7 mouse cellular contexts compared by ENCODE assay signal in the genomic region with DNA sequence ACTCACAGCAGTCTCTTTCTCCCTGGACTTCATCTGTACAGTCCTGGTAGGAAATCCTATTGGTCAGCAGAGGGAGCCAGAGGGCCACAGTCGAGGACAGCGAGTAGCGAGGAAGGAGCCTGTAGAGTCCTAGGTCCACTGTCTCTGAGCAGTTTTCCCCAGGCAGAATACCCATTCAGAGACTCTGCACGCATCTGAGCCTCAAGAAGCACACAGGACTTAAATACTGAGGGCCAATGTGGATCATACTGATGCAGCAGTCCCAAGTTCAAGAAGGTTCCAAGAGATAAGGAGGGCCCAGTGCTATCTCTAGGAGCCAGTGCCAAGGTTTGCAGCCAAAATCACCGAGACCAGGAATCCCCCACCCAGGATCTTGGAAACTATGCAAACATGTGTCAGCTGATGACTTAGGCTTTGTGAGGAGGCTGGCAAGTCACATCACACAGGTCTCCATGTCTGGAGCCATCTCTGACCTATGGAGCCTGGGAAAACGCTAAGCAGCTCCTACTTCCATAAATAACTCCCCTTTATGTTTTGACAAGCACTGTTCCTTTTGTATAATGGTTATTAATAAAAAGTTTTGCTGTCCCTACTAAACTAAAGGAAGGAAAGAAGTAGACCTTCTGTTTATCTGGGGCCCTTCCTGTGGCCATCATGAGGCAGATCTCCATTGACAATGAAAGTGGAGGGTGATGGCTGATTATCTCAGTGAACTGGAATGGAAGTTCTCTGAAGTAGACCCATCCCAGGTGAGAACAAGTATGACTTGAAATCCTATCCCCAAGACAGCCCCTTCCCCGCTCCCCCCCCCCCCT. TPM values are rescaled to one million over a fixed set of nuclear protein-coding genes. Genes with fewer than 3 reads are reported as not detected.
DNase-seq lines count a peak whose midpoint lies in the region; ATAC-seq and TF ChIP-seq lines count a peak whose summit lies in the region.

No protein-coding gene starts in this region.

- H3K4me1 ChIP-seq in intestine, postnatal 0 days (replicated peaks; ENCODE audit: control insufficient read depth, insufficient read depth, low read length), result no peaks in the 10 kb centered on the region
- H3K4me1 ChIP-seq in midbrain, embryonic 11.5 days (ENCODE audit: control insufficient read depth, insufficient read depth, low read length), result peaks cover 21% of the 10 kb centered on the region

- H3K4me2 ChIP-seq in intestine, postnatal 0 days (replicated peaks; ENCODE audit: low read depth), result no peak overlapping the region
- no peak overlapping the region for H3K4me2 ChIP-seq in midbrain, embryonic 11.5 days

- TF ChIP-seq CTCF in intestine, postnatal 0 days (IDR thresholded peaks at IDR 0.05; ENCODE audit: low read depth), result peak; percentile 98

- intact Hi-C loops in left cerebral cortex, postnatal 4 days (cut with DNase I), result loop anchor here (10.0 kb wide), 2 partner anchors 107 to 227 kb away; partner anchors contain the start of gene Rbbp5

- H3K27ac ChIP-seq in intestine, postnatal 0 days (ENCODE audit: low read depth, low read length), result no peak overlapping the region; the same call in 1 of the 2 replicates
- no peak overlapping the region; the same call in 1 of the 2 replicates for H3K27ac ChIP-seq in midbrain, embryonic 11.5 days (ENCODE audit: low read depth, low read length)

- no peaks in the 10 kb centered on the region for H3K27me3 ChIP-seq in intestine, postnatal 0 days (replicated peaks; ENCODE audit: control insufficient read depth, insufficient read depth, low read length)
- H3K27me3 ChIP-seq in midbrain, embryonic 11.5 days (ENCODE audit: control insufficient read depth, insufficient read depth, low read length), result no peaks in the 10 kb centered on the region

- H3K36me3 ChIP-seq in intestine, postnatal 0 days (ENCODE audit: control insufficient read depth, insufficient read depth), result no peaks in the 10 kb centered on the region
- peaks cover 5% of the 10 kb centered on the region for H3K36me3 ChIP-seq in midbrain, embryonic 11.5 days (ENCODE audit: control insufficient read depth, insufficient read depth, low read length)

- no peak overlapping the region for H3K9ac ChIP-seq in intestine, postnatal 0 days (ENCODE audit: low read depth, low read length)
- H3K9ac ChIP-seq in midbrain, embryonic 11.5 days (ENCODE audit: low read length), result no peak overlapping the region

- whole genome bisulfite sequencing in intestine, postnatal 0 days, result 33% methylated on average over 7 of the region's 7 CpGs
- 44% methylated on average over 7 of the region's 7 CpGs for WGBS in midbrain, embryonic 11.5 days

- DNase-seq in adrenal gland, postnatal 10 days, result peak; percentile 91
- peak; percentile 73 for DNase-seq in embryo, embryonic 9.5 days (ENCODE audit: extremely low spot score)
- DNase-seq in left cerebral cortex, postnatal 4 days, result peak; percentile 87
- DNase-seq in midbrain, embryonic 11.5 days (ENCODE audit: low spot score, missing footprints), result peak; percentile 95
- peak; percentile 76 for DNase-seq in right cerebral cortex, postnatal 4 days

- ATAC-seq in granulocyte monocyte progenitor cell, adult 5-6 weeks (replicated peaks; ENCODE audit: poor library complexity, severe bottlenecking), result peak; percentile 65
- ATAC-seq in intestine, postnatal 0 days, result peak; percentile 69; the same call in 1 of the 2 replicates
- ATAC-seq in midbrain, embryonic 11.5 days (ENCODE audit: low FRiP score), result peak; percentile 82

- H3K9me3 ChIP-seq in intestine, postnatal 0 days (ENCODE audit: control insufficient read depth), result no peaks in the 10 kb centered on the region
- no peaks in the 10 kb centered on the region for H3K9me3 ChIP-seq in midbrain, embryonic 11.5 days (ENCODE audit: control insufficient read depth, low read length)

- H3K4me3 ChIP-seq in intestine, postnatal 0 days (ENCODE audit: low read depth, low read length), result no peak overlapping the region
- H3K4me3 ChIP-seq in midbrain, embryonic 11.5 days (ENCODE audit: low read depth, low read length), result no peak overlapping the region

RNA-seq across cellular contexts. Expression of gene Tmcc2, which starts 23.2 kb away (rescaled TPM):
- 10 to 100 TPM; 15.2 to 30.9 TPM for total RNA-seq in adrenal gland, postnatal 10 days (2021)
- total RNA-seq in granulocyte monocyte progenitor cell, adult 5-6 weeks (2014; fragmentation: Nextera tagmentation), result 1.5 and 6.2 TPM in 2 replicates
- 3.7 and 4.2 TPM in 2 replicates for total RNA-seq in granulocyte monocyte progenitor cell, adult 5-6 weeks (2017)
- 2.2 and 2.3 TPM in 2 replicates for polyA plus RNA-seq in intestine, postnatal 0 days (2015; fragmentation: Nextera tagmentation; extraction: Ambion mirVana)
- 100 to 1,000 TPM; 128 to 133 TPM for total RNA-seq in left cerebral cortex, postnatal 4 days (2021)
- polyA plus RNA-seq in midbrain, embryonic 11.5 days (2014; fragmentation: Nextera tagmentation; extraction: Ambion mirVana), result 8.9 and 11.1 TPM in 2 replicates

RNA-seq across cellular contexts. Expression of gene Dstyk, which starts 49.5 kb away (rescaled TPM):
- 10 to 100 TPM; 18.6 to 25.2 TPM for total RNA-seq in adrenal gland, postnatal 10 days (2021)
- total RNA-seq in granulocyte monocyte progenitor cell, adult 5-6 weeks (2014; fragmentation: Nextera tagmentation), result 16.4 and 19.2 TPM in 2 replicates
- total RNA-seq in granulocyte monocyte progenitor cell, adult 5-6 weeks (2017), result 18.1 and 43.1 TPM in 2 replicates
- polyA plus RNA-seq in intestine, postnatal 0 days (2015; fragmentation: Nextera tagmentation; extraction: Ambion mirVana), result 3.7 and 3.8 TPM in 2 replicates
- 10 to 100 TPM; 22.0 to 23.9 TPM for total RNA-seq in left cerebral cortex, postnatal 4 days (2021)
- polyA plus RNA-seq in midbrain, embryonic 11.5 days (2014; fragmentation: Nextera tagmentation; extraction: Ambion mirVana), result 11.6 and 13.0 TPM in 2 replicates

RNA-seq across cellular contexts. Expression of gene Nuak2, which starts 52.0 kb away (rescaled TPM):
- 1 to 10 TPM; 3.4 to 3.9 TPM for total RNA-seq in adrenal gland, postnatal 10 days (2021)
- total RNA-seq in granulocyte monocyte progenitor cell, adult 5-6 weeks (2014; fragmentation: Nextera tagmentation), result 37.2 and 40.4 TPM in 2 replicates
- total RNA-seq in granulocyte monocyte progenitor cell, adult 5-6 weeks (2017), result 19.3 and 21.7 TPM in 2 replicates
- polyA plus RNA-seq in intestine, postnatal 0 days (2015; fragmentation: Nextera tagmentation; extraction: Ambion mirVana), result 20.0 and 20.6 TPM in 2 replicates
- total RNA-seq in left cerebral cortex, postnatal 4 days (2021), result 1 to 10 TPM; 2.6 to 3.2 TPM
- 100 and 105 TPM in 2 replicates for polyA plus RNA-seq in midbrain, embryonic 11.5 days (2014; fragmentation: Nextera tagmentation; extraction: Ambion mirVana)

Comparison
In these comparisons a context has a peak if more than half of its experiments do, and no peak if none do; other contexts are left out.
1. RNA of gene Tmcc2, which starts 23.2 kb away (total RNA-seq): 128 to 133 TPM in left cerebral cortex, postnatal 4 days; 15.2 to 30.9 TPM in adrenal gland, postnatal 10 days and 1.5 to 6.2 TPM in granulocyte monocyte progenitor cell, adult 5-6 weeks; every median in the first group is over 4 times any median in the second.
2. RNA of gene Nuak2, which starts 52.0 kb away (total RNA-seq): 19.3 to 40.4 TPM in granulocyte monocyte progenitor cell, adult 5-6 weeks; 3.4 to 3.9 TPM in adrenal gland, postnatal 10 days and 2.6 to 3.2 TPM in left cerebral cortex, postnatal 4 days; every median in the first group is over 4 times any median in the second.
3. Peak in every context shown above with its lines, with median percentiles within 50 percentile points of each other: DNase-seq and ATAC-seq.